Mouse (Mus musculus): ENCODE measurements around the gene Itpr3.

Gene Itpr3

DNA sequence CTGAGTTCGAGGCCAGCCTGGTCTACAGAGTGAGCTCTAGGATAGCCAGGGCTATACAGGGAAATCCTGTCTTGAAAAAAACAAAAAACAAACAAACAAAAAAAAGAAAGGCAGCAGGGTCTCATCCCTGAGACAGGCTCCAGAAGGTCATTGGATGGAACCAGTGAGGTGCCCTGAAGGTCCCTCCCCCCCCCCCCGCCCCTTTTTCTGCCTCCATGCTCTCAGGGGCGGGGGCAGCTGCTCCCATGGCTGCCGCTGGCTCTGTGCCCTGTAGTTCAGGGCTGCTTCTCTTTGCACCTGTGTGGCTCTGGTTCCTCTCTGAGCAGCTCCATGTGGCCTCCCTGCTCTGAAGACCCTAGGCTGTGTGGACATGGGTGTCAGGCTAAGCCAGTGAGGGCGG, 12.0 kb downstream of the Itpr3 start:
- CTCF ChIA-PET, result no interaction called here

DNA sequence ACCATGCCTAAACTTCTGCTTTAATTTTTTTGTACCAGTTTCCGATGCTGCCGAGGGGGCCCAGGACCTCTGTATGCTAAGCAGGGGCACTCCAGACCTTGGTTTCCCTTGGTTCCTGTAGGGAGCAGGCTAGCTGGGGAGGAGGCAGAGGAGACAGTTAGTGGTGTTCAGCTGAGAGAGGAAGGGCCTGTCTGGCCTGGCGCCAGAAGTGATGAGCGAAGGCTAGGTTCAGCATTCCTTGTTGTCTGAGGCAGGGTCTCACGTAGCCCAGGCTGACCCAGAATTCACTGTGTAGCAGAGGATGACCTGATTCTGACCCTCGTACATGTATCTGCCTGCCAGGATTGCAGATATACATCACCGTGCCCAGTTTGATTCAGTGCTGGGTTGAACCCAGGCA, 13.8 kb downstream of the Itpr3 start:
- CTCF ChIA-PET, result no interaction called here

DNA sequence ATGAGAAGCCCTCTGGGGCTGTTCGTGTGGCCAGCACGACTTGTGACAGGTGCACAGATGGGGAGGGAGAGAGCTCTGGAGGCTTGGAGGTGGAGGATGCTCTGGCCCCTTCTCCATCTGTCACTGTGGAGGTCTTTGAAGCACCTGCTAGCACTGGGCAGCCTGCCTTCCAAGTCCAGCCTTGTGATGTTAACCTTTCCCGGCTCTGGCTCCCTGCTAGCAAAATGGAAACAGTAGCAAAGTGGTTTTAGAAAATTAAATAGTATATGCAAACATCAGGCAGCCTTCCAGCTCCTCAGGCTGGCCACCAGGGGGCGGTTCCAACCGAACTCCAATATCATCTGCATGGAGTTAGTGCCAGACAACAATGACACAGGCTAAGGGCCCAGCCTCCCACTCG, 14.5 kb downstream of the Itpr3 start:
- CTCF ChIA-PET, result interaction anchor here (0.5 kb wide), 1 partner anchor 22 kb away, joined by 4 read pairs; no protein-coding TSS in a partner anchor

DNA sequence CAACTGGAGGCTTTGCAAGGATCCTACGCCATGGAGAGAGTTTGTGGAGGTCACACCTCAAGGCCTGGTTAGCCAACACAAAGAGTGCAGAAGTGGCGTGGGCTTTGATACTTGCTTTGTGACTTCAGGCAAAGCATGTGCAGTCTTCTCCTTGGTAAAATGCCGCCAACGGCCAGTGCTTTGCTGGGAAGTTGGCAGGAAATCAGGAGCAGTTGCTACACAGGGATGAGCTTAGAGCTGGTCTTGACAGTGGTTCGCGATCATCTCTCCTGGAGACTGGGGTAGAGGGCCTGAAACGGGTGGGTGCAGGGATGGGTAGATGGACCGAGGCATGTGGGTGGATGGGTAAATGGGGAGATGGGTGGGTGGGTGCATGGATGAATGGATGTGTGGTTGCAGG, 15.3 kb downstream of the Itpr3 start:
- CTCF ChIA-PET, result interaction anchor here (0.7 to 0.9 kb wide), 2 partner anchors 23 to 59 kb away, joined by 3 to 29 read pairs; no protein-coding TSS in a partner anchor

DNA sequence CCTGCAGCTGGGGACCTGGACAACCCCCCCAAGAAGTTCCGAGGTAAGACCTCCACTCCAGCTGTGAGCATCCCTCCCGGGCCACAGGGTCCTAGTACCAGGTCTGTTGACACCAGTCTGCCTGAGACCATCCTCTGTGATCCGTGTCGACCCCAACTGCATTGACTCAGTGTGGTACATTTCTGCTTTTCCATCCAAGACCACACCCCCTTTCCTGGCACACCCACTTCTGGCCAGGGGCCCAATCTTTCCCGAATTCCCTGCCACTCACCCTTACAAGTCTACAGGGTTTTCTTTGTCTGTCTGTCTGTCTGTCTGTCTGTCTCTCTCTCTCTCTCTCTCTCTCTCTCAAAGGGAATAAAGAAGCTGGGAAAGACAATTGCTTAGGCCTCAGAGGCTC, 16.0 kb downstream of the Itpr3 start:
- CTCF ChIA-PET, result no interaction called here

DNA sequence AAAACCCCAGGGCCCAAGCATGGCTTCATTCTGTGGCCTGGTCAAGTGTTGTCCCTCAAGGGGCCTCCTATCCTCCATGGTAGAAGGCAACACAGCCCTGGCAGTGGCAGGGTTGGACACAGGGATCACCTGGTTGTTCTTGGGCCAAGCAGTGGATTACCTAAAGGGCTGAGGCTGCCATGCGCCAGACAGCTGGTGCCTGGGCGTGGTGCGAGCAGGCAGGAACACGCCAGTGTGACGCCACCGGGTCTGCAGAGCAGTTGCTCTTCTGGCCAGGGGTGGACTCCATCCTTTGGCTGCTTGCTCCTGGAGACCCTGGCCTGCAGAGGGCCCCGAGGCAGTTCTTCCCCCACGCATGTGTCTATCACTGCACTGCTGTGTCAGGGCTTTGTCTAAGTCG, 16.7 kb downstream of the Itpr3 start:
- CTCF ChIA-PET, result interaction anchor here (0.7 kb wide), 1 partner anchor 59 kb away, joined by 4 read pairs; no protein-coding TSS in a partner anchor

DNA sequence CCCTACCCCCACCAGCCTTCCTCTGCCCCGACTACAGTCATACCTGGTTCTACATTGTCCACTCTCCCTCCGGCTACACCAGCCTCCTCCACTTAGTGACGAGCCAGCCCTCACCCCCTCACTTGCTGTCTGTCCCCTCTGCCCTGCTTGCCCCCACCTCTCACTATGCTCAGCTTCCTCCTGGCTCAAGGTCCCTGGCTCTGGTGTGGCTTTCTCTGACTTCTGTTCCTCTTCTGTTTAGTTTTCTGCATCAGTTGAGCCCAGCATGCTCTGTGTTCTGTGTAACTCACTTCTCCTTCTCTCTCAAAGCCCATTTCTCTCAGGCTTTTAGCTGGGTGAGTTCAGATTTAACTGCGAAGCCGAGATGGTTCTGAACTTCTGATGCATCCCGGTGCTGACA, 17.1 kb downstream of the Itpr3 start:
- CTCF ChIA-PET, result interaction anchor here (0.6 to 1.2 kb wide), 3 partner anchors 9 to 59 kb away, joined by 3 to 4 read pairs (median 3); no protein-coding TSS in a partner anchor

DNA sequence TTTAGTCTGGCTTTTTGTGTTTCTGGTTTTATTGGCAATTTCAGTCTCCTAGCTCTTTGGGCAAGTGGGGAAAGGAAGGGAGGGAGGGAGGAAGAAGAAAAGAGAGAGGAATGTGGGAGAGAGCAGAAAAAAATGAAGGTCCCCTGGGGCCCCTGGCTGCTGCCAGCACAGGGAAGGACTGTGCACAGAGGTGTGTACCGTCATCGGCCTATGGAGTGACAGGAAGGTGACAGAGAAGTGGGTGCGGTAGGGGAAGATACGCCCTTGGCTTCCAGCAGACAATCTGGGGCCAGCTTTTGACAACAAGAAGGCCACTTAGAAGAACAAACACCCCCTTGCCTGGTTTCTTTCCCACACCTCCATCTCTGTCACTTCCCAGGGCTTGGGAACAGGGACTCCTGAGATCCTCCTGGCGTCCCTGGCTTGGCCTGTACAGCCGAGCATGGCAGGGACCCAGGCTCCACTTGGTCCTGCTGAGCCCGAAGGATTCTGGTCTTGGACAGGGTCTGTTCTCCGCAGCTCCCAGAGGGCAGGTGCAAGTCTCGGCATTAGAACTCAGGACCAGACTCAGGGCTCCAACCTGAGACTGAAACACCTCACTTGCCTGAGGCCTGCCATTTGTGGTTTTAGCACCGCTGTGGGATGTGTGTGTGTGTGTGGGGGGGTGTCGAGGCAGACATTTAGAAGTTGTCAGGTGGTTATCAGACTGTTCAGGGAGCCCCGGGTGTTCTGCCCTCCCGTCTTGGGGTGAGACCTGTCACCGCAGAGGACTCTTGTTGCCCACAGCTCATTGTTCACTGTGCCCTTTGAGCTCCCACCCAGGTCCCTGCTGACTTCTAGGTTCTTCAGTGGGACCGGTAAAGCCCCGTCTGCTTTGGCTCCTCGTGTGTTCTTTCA, 18.0 kb downstream of the Itpr3 start:
- CTCF ChIA-PET, result interaction anchor here (0.5 to 1.2 kb wide), 4 partner anchors 9 to 31 kb away, joined by 3 to 4 read pairs (median 3); no protein-coding TSS in a partner anchor

DNA sequence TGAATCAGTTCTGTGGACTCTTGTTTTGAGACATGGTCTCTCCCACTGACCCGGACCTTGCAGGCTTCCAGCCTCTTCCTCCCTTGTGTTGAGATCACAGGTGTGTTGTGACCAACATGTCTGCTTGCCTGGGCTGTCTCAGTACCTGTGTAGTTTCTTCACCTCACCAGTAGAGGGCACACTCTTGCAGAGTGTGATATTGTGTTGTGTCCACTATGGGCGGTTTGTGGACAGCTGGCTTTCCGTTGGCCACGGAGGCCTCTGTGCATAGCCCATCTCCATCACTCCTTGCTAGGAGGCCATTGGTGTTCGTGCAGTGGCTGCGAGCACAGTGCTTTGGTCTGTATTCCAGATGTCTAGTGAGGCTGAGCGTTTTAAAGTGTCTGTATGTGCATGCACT, 20.0 kb downstream of the Itpr3 start:
- CTCF ChIA-PET, result no interaction called here

DNA sequence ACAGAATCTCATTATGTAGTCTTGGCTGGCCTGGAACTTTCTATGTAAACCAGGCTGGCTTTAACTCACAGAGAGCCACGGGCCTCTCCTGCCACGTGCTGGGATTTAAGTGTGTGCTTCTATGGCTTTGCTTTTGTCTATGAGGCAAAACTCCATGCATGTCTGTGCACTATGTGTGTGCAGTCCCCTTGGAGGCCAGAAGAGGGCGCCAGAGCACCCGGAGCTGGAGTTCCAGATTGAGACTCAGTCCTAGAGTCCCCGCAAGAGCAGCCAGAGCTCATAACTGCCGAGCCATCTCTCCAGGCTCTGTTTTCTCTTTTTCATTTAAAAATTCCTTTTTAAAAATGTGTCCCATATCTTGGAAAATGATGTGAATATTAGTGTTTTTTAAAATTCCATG, 20.8 kb downstream of the Itpr3 start:
- CTCF ChIA-PET, result interaction anchor here (0.6 kb wide), 1 partner anchor 18 kb away, joined by 4 read pairs; no protein-coding TSS in a partner anchor

DNA sequence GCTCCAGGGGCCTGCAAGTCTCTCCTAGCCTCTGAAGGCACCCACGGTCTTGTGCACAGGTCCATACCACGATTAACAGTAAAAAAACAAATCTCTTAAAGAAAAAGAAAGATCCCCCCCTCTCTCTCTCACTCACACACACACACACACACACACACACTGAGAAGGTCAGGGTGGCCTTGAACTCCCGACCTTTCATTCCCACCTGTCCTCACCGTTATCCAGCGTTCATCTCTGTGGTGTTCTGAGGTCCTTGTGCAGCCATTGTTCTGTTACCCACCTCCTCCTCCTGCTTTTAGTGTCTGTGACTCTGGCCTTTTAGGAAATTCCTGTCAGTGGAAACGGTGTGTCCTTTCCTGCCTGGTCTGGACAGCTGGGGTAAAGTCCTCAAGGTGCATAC, 21.4 kb downstream of the Itpr3 start:
- CTCF ChIA-PET, result interaction anchor here (0.5 kb wide), 1 partner anchor 16 kb away, joined by 3 read pairs; no protein-coding TSS in a partner anchor

DNA sequence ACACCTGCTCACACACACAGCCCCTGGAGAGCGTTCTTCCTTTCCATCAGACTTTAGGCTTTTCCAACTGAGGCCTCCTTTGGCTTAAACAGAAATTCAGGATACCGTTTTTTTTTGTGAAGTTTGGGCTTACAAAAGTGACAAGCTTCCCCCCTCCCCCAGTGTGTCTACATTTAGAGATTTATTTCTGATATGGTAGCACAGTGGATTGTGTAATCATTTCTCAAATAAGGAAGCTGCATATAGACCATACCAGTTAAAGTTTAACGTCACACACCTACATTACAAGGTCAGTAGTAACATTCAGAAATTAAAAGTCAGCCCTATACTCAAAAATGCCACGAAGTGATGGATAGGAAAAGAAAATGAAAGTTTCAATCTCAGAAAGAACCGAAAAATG, 24.8 kb downstream of the Itpr3 start:
- CTCF ChIA-PET, result interaction anchor here (1.2 kb wide), 1 partner anchor 186 kb away, joined by 3 read pairs; no protein-coding TSS in a partner anchor

DNA sequence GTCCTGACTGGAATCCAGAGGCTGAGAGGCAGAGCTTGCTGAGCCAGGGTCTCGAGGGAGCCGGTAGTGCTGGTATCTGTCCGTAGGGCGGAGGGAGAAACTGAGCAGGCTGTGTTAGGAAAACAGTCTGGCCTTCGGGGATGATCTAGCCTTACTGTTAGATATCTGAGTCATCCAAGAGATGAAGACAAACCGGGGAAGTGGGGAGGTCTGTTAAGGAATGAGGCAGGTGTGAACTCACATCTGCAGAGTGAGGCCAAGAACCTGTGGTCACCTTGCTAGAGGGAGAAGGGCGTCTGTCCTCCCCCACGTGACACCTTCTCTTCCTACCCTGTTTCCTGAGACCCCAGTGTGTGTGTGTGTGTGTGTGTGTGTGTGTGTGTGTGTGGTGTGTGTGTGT, 25.7 kb downstream of the Itpr3 start:
- CTCF ChIA-PET, result interaction anchor here (1.2 kb wide), 1 partner anchor 187 kb away, joined by 3 read pairs; no protein-coding TSS in a partner anchor

DNA sequence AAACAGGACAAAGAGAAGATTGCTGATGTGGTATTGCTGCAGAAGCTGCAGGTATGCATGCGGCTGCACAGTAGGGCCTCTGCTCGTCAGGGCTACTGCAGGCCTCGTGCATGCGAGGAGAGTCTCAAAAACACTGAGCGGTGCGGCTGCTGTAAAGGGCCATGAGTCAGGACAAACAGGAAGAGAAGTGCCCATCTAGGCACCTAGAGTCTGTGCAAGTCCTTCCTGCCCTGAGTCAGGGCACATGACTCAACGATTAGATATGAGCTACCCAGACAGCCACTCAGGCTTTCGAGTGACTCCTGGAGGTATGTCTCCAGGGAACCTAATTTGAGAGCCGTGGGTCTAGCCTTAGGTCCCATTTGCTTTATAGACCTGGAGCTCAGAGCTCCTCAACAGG, 26.5 kb downstream of the Itpr3 start:
- CTCF ChIA-PET, result interaction anchor here (0.6 to 1.0 kb wide), 2 partner anchors 9 to 55 kb away, joined by 3 to 5 read pairs; partner anchors contain the start of gene Bak1

DNA sequence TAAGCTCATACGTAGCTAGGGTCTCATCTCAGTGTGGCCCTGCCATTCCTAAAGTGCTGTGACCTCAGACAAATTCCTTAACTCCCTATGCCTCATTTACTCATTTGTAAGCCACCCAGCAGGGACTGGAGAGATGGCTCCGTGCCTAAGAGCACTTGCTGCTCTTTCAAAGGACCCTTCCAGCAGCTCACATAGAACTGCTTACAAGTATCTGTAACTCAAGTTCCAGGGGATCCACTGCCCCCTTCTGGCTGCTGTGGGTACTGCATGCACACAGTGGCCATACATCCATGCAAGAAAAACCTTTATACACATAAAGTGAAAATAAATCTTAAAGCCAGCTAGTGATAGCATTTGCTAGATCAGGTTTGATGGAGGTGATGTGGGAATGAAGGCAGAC, 28.6 kb downstream of the Itpr3 start:
- CTCF ChIA-PET, result interaction anchor here (0.6 to 1.9 kb wide), 4 partner anchors 9 to 60 kb away, joined by 3 to 12 read pairs (median 6); no protein-coding TSS in a partner anchor

DNA sequence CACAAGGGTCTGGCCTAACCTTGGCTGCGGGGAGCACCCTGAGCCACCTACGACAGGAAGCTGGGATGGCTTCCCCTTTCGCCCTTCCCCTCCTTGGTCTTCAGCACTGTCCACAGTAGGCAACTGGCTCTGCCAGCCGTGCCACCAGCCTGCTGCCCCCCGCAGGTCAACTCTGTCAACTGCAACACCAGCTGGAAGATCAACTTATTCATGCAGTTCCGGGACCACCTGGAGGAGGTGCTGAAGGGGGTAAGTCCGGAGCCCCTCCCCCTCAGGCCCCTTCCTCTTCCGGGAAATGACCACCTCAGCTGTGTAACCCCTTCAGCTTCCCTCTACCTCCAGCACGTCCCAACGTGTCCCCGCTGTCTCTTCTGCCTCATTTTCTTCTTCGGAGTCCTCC, 30.3 kb downstream of the Itpr3 start:
- CTCF ChIA-PET, result interaction anchor here (0.6 to 0.7 kb wide), 4 partner anchors 55 to 1290 kb away, joined by 3 to 4 read pairs (median 3); no protein-coding TSS in a partner anchor

DNA sequence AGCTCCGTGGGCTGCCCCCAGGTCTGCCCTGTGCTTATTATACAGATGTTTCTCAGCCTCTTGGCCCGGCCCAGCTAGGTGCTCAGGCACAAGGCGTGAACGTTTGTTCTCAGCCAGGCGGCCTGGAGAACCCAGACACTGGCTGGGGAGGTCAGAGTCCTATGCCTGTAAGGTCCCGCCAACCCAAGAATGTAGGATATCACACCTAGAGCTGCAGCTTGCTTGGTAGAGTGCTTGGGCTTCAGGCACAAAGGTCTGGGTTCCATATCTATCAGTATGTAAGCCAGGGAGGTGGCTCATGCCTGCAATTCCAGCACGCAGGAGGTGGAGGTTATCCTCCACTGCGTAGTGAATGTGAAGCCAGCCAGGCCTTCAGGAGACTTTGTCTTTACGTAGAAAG, 33.0 kb downstream of the Itpr3 start:
- CTCF ChIA-PET, result no interaction called here

DNA sequence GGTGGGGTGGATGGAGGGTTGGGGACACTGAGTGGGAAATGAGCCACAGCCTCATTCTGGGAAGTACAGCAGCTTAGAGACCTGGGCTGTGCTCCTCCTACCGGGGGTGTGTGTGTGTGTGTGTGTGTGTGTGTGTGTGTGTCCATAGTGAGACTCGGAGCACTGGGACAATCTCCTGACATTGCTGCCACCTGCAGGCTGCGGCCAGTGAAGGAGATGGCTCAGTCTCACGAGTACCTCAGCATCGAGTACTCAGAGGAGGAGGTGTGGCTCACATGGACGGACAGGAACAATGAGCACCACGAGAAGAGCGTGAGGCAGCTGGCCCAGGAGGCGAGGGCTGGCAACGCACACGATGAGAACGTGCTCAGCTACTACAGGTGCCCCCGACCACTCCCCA, 38.6 kb downstream of the Itpr3 start:
- CTCF ChIA-PET, result no interaction called here

DNA sequence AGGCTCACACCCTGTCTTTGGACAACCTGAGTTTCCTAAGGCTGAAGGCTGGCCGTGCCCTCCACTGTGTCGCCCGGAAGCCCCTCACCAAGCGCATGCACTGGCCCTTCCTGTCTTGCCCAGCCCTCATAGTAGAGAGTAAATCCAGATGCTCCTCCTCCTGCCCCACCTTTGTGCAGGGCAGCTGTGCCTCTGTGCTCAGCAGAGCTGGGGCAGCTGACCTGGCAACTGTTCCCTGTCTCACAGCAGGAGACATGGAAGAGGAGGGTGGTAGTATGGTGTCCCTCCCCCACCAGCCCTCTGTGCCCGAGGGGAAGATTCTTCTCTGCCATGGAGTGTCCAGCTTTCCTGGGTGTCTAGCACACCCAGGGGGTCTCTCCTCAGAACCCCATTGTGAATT, 44.6 kb downstream of the Itpr3 start:
- CTCF ChIA-PET, result no interaction called here

DNA sequence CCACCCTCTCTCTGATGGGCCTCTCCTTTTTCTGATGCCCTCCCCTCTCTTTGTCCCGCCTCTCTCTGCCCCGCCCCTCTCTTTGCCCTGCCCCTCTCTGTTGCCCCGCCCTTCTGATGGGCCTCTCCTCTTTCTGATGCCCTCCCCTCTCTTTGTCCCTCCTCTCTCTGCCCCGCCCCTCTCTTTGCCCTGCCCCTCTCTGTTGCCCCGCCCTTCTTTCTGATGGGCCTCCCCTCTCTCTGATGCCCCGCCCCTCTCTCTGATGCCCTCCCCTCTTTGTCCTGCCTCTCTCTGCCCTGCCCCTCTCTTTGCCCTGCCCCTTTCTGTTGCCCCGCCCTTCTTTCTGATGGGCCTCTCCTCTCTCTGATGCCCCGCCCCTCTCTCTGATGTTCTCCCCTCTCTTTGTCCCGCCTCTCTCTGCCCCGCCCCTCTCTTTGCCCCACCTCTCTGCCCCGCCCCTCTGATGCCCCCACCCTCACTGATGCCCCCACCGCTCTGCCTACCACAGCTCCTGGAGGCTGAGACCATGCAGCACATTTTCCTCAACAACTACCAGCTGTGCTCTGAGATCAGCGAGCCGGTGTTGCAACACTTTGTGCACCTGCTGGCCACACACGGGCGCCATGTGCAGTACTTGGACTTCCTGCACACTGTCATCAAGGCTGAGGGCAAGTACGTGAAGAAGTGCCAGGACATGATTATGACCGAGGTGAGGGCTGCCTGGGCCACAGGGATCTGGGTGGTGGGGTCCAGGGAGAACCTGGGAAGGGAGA, 48.8 kb downstream of the Itpr3 start:
- CTCF ChIA-PET, result no interaction called here

DNA sequence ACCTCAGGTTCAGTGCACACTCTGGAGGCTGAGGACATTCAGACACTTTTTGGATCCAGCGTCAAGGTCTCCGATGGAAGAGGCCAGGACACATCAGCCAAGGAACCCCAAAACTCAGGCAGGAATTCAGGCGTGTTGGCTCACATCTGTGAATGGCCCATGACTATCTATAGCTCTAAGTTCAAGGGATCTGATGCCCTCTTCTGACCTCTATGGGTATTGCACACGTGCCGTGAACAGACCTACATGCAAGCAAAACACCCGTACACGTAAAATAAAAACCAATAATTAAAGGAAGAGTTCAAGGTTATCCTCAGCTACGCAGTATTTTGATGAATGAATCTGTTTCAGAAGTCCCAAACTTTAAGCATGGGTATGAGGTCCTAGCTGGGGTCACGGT, 49.6 kb downstream of the Itpr3 start:
- CTCF ChIA-PET, result no interaction called here

DNA sequence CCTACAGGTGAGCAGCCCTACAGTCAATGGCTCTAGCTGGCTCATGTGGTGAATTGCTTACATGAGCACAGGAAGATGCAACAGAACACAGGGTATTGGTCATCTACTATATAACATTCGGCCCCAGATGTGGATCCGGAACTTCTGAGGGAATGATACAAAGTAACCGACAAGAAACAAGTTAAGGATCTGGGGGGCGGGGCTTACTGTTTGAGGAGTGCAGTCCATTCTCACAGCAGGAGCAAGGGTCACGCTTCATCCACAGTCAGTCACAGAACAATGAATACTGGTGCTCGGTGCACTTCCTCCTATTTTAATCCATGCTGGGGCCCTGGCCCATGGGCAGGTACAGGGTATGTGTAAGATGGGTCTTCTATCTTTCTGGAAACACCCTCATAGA, 50.8 kb downstream of the Itpr3 start:
- CTCF ChIA-PET, result no interaction called here
